Mouse (Mus musculus) CH12.LX (cell line): Measurements from ENCODE around the gene Pcsk1n. TPM values are rescaled to one million over a fixed set of nuclear protein-coding genes. Genes with fewer than 3 reads are reported as not detected.

ENCODE experiments used
- DNase-seq: peaks from one replicate; pipeline ENCODE4 v3.0.0-alpha.2; 2013; ENCODE audit errors: extremely low read depth
- H3K27ac ChIP-seq: 2 replicates; pipeline ENCODE4 v1.5.1; 2012; ENCODE audit warnings: low read depth, mild to moderate bottlenecking, control low read depth, moderate library complexity; ENCODE audit not compliant: insufficient read depth
- H3K27me3 ChIP-seq: replicated peaks from 2 replicates; pipeline ENCODE3; 2012; ENCODE audit warnings: inconsistent platforms
- H3K36me3 ChIP-seq, 2 experiments: replicated peaks in 1 of 2; 2 replicates each; pipeline versions ENCODE3 to v1.6.1; 2012; ENCODE audit warnings: inconsistent platforms in 1 of 2, low read length in 1 of 2, mild to moderate bottlenecking in 1 of 2, mixed read lengths in 1 of 2, moderate library complexity in 1 of 2; ENCODE audit not compliant: control insufficient read depth in 1 of 2, insufficient read depth in 1 of 2
- H3K4me1 ChIP-seq, 2 experiments: 2 replicates each; pipeline ENCODE4 v1.6.1; 2012; ENCODE audit warnings: inconsistent platforms in 1 of 2, moderate library complexity in 1 of 2; ENCODE audit not compliant: insufficient read depth in 2 of 2, control insufficient read depth in 1 of 2
- H3K4me2 ChIP-seq: 2 replicates; pipeline ENCODE4 v1.6.1; 2012; ENCODE audit warnings: low read depth, mild to moderate bottlenecking, control low read depth; ENCODE audit not compliant: poor library complexity, insufficient read depth, severe bottlenecking
- H3K4me3 ChIP-seq, 3 experiments: fragments of 150-350 bp in 1 of 3; sonication (generic) in 1 of 3; replicated peaks in 1 of 3; 2 replicates each; pipeline versions ENCODE3 to v1.5.1; 2011 to 2012; ENCODE audit warnings: low read depth in 2 of 3, low read length in 2 of 3, mild to moderate bottlenecking in 2 of 3, moderate library complexity in 2 of 3, control low read depth in 1 of 3, improper control_type of control experiment in 1 of 3, inconsistent platforms in 1 of 3, mixed read lengths in 1 of 3; ENCODE audit not compliant: poor library complexity in 1 of 3
- H3K79me2 ChIP-seq: replicated peaks from 2 replicates; pipeline ENCODE4 v1.6.1; 2012; ENCODE audit warnings: mild to moderate bottlenecking, moderate library complexity; ENCODE audit not compliant: control insufficient read depth, poor library complexity, insufficient read depth, severe bottlenecking; ENCODE audit errors: extremely low read depth
- H3K9ac ChIP-seq: 2 replicates; pipeline ENCODE4 v1.6.1; 2012; ENCODE audit warnings: low read depth, mild to moderate bottlenecking, control low read depth, moderate library complexity; ENCODE audit not compliant: insufficient read depth
- H3K9me3 ChIP-seq: replicated peaks from 2 replicates; pipeline ENCODE3; 2012; ENCODE audit warnings: low read length, inconsistent platforms, mixed read lengths
- CHD1 ChIP-seq: IDR thresholded peaks from 2 replicates; pipeline ENCODE4 v1.6.1; 2012; ENCODE audit warnings: low read depth, low read length, improper control_type of control experiment, inconsistent platforms
- CHD2 ChIP-seq: IDR thresholded peaks from 2 replicates; pipeline ENCODE4 v1.6.1; 2011; ENCODE audit warnings: low read length, improper control_type of control experiment
- CTCF ChIP-seq, 2 experiments: IDR thresholded peaks in 1 of 2; conservative IDR thresholded peaks in 1 of 2; 2 replicates each; pipeline ENCODE4 v1.5.1; 2011 to 2012; ENCODE audit warnings: low read depth in 2 of 2, low read length in 2 of 2, improper control_type of control experiment in 1 of 2, inconsistent platforms in 1 of 2, mild to moderate bottlenecking in 1 of 2, moderate library complexity in 1 of 2
- E2F4 ChIP-seq: IDR thresholded peaks from 2 replicates; pipeline ENCODE4 v1.6.1; 2011; ENCODE audit warnings: low read depth, low read length, improper control_type of control experiment; ENCODE audit not compliant: insufficient replicate concordance
- EP300 ChIP-seq: IDR thresholded peaks from 2 replicates; pipeline ENCODE4 v1.6.1; 2011; ENCODE audit warnings: low read length, improper control_type of control experiment
- HCFC1 ChIP-seq: IDR thresholded peaks from 2 replicates; pipeline ENCODE4 v1.6.1; 2012; ENCODE audit warnings: low read depth, mild to moderate bottlenecking, inconsistent platforms, low read length, improper control_type of control experiment
- IRF4 ChIP-seq: IDR thresholded peaks from 2 replicates; pipeline ENCODE4 v1.6.1; 2014; ENCODE audit warnings: low read depth, mild to moderate bottlenecking, inconsistent platforms, low read length, improper control_type of control experiment
- KAT2A ChIP-seq: IDR thresholded peaks from 2 replicates; pipeline ENCODE4 v1.6.1; 2012; ENCODE audit warnings: low read length, improper control_type of control experiment, inconsistent platforms; ENCODE audit not compliant: insufficient replicate concordance
- MAFK ChIP-seq: IDR thresholded peaks from 2 replicates; pipeline ENCODE4 v1.6.1; 2011; ENCODE audit warnings: low read length, improper control_type of control experiment; ENCODE audit not compliant: insufficient replicate concordance
- MAX ChIP-seq: IDR thresholded peaks from 2 replicates; pipeline ENCODE4 v1.6.1; 2011; ENCODE audit warnings: low read length, improper control_type of control experiment
- MAZ ChIP-seq: IDR thresholded peaks from 2 replicates; pipeline ENCODE4 v1.6.1; 2012; ENCODE audit warnings: low read depth, mild to moderate bottlenecking, inconsistent platforms, low read length, improper control_type of control experiment, moderate library complexity
- MEF2A ChIP-seq: IDR thresholded peaks from 2 replicates; pipeline ENCODE4 v1.6.1; 2014; ENCODE audit warnings: low read depth, mild to moderate bottlenecking, inconsistent platforms, low read length, improper control_type of control experiment, borderline replicate concordance
- MXI1 ChIP-seq: IDR thresholded peaks from 2 replicates; pipeline ENCODE4 v1.6.1; 2011; ENCODE audit warnings: mild to moderate bottlenecking, low read depth, low read length, improper control_type of control experiment
- MYC ChIP-seq: IDR thresholded peaks from 2 replicates; pipeline ENCODE4 v1.6.1; 2011; ENCODE audit warnings: low read depth, mild to moderate bottlenecking, improper control_type of control experiment, low read length
- NELFE ChIP-seq: IDR thresholded peaks from 2 replicates; pipeline ENCODE4 v1.6.1; 2011; ENCODE audit warnings: low read depth, low read length, improper control_type of control experiment
- NRF1 ChIP-seq: IDR thresholded peaks from 2 replicates; pipeline ENCODE4 v1.6.1; 2014; ENCODE audit warnings: low read depth, mild to moderate bottlenecking, inconsistent platforms, low read length, improper control_type of control experiment, moderate library complexity
- PAX5 ChIP-seq: IDR thresholded peaks from 2 replicates; pipeline ENCODE4 v1.6.1; 2012; ENCODE audit warnings: low read length, inconsistent platforms, mixed read lengths
- POLR2A ChIP-seq: IDR thresholded peaks from 2 replicates; pipeline ENCODE4 v1.6.1; 2011; ENCODE audit warnings: low read depth, mild to moderate bottlenecking, improper control_type of control experiment, low read length
- POLR2AphosphoS2 ChIP-seq: IDR thresholded peaks from 2 replicates; pipeline ENCODE4 v1.6.1; 2011; ENCODE audit warnings: low read depth, low read length, improper control_type of control experiment
- RAD21 ChIP-seq: IDR thresholded peaks from 2 replicates; pipeline ENCODE4 v1.6.1; 2011; ENCODE audit warnings: low read depth, mild to moderate bottlenecking, low read length, improper control_type of control experiment, moderate library complexity
- SIN3A ChIP-seq: IDR thresholded peaks from 2 replicates; pipeline ENCODE4 v1.6.1; 2012; ENCODE audit warnings: low read length, improper control_type of control experiment, inconsistent platforms
- SMC3 ChIP-seq: IDR thresholded peaks from 2 replicates; pipeline ENCODE4 v1.6.1; 2011; ENCODE audit warnings: low read depth, low read length, improper control_type of control experiment
- TBP ChIP-seq: conservative IDR thresholded peaks from 2 replicates; pipeline ENCODE4 v1.6.1; 2011; ENCODE audit warnings: low read depth, low read length, improper control_type of control experiment
- TCF12 ChIP-seq: IDR thresholded peaks from 2 replicates; pipeline ENCODE4 v1.6.1; 2014; ENCODE audit warnings: low read depth, mild to moderate bottlenecking, inconsistent platforms, low read length, improper control_type of control experiment
- UBTF ChIP-seq: IDR thresholded peaks from 2 replicates; pipeline ENCODE4 v1.6.1; 2012; ENCODE audit warnings: low read depth, mild to moderate bottlenecking, inconsistent platforms, low read length, improper control_type of control experiment, moderate library complexity
- USF2 ChIP-seq: conservative IDR thresholded peaks from 2 replicates; pipeline ENCODE4 v1.6.1; 2011; ENCODE audit warnings: low read depth, low read length, improper control_type of control experiment
- ZC3H11A ChIP-seq: IDR thresholded peaks from 2 replicates; pipeline ENCODE4 v1.6.1; 2012; ENCODE audit warnings: low read depth, mild to moderate bottlenecking, inconsistent platforms, low read length, improper control_type of control experiment
- ZKSCAN1 ChIP-seq: IDR thresholded peaks from 2 replicates; pipeline ENCODE4 v1.6.1; 2012; ENCODE audit warnings: low read depth, inconsistent platforms, low read length, improper control_type of control experiment, borderline replicate concordance
- ZNF384 ChIP-seq: IDR thresholded peaks from 2 replicates; pipeline ENCODE4 v1.6.1; 2012; ENCODE audit warnings: low read depth, low read length, improper control_type of control experiment, inconsistent platforms
- dilution Hi-C: fragments of 300-500 bp; cut with MboI; formaldehyde crosslinking; loops from 2 replicates; pipeline ENCODE4 v1.14.3; 2020; ENCODE audit warnings: low sequenced_read_pairs; ENCODE audit not compliant: extremely low pct_unique_long_range_greater_than_20kb, extremely low pct_ligation_motif_present
- in situ Hi-C: fragments of 300-500 bp; cut with MboI; formaldehyde crosslinking; loops from 3 replicates; pipeline ENCODE4 v1.14.3; 2019; ENCODE audit warnings: low sequenced_read_pairs, low pct_ligation_motif_present, low pct_unique_long_range_greater_than_20kb, mixed read lengths
- polyA plus RNA-seq: library from polyadenylated mRNA; unstranded; fragments of >175 nt; gene quantifications from 2 replicates; pipeline ENCODE4 v1.2.1, GENCODE M21; 2012; ENCODE audit warnings: low read depth; ENCODE audit not compliant: insufficient read length
- total RNA-seq, 2 experiments: library from RNA; depleted of rRNA; stranded (reverse); fragments of 300-350 nt in 1 of 2; fragments of >200 nt in 1 of 2; gene quantifications; 2 replicates each; pipeline ENCODE4 v1.2.3; 2012 to 2014

Gene Pcsk1n
- total and polyA plus RNA-seq, 3 experiments: not detected

DNA sequence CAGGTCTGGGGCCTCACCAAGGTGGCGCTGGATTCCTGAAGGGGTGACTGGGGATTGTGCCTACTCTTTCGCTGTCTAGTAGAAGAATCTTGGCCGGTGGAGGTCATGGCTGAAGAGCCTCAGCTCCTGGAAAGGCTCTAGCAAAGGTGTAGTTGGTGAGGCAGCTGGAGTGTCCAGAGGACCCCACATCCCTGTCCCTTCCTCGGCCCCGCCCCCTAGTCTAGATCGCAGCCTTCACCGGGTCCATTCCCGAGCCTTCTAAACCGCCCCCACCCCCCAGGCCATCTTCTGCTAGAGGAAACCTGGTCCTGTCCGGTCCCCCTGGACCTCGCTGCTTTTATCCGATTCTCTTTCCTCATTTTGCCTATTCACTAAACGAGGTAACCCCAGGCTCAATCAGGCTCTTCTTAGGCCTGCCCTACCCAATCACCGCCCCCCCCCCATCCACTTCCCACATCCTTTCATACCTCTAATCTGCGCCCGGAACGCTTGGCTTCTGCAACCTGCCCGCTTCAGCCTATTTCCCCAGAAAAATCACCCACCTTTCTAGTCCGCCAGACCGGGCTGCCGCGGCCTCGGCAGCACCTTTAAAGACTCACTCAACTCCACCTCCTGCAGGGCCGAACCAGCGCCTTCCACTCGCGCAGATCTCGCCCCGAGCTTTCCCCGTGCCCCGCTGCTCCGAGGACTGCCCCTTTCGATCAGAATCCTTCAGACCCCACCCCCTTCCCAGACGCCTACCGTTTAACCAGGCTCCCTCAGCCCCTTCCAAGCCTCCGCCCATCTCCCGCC is 27.7 kb downstream of the Pcsk1n start, which contains the start of gene Hdac6:
Gene Hdac6 (minus strand): TSS at position 782 of the 792 bp plus-strand sequence.
- no peak for DNase-seq
- Histone ChIP-seq H3K36me3 (peaks cover 4 to 15% of the 10 kb centered on the region in 2 experiments), H3K9me3 (no peaks in the 10 kb centered on the region), H3K27ac (no peak within 1 kb of the TSS), H3K4me3 (peak within 1 kb of the TSS; percentile 52 to 64 (median 58)), H3K4me1 (peaks cover 0 to 4% of the 10 kb centered on the region in 2 experiments; a peak in 1 of 4 replicates), H3K4me2 (peak within 1 kb of the TSS; percentile 75), H3K27me3 (no peaks in the 10 kb centered on the region), H3K79me2 (no peaks in the 10 kb centered on the region), H3K9ac (peak within 1 kb of the TSS; percentile 79)
- dilution Hi-C loops: no loop called here
- TF ChIP-seq EP300: no peak
- no peak for TF ChIP-seq MAFK
- TF ChIP-seq CHD2: no peak
- no peak for TF ChIP-seq MAZ
- 0 out of 2 replicates have a peak, but pooled peaks have one; percentile 30 for TF ChIP-seq NELFE
- TF ChIP-seq PAX5: no peak
- 0 out of 2 replicates have a peak, but pooled peaks have one; percentile 23 for TF ChIP-seq TCF12
- no peak for TF ChIP-seq RAD21
- no peak for TF ChIP-seq TBP
- TF ChIP-seq SIN3A: no peak
- no peak for TF ChIP-seq HCFC1
- TF ChIP-seq POLR2A: peak; percentile 70
- no peak for TF ChIP-seq KAT2A
- no peak for TF ChIP-seq E2F4
- in situ Hi-C loops: no loop called here

DNA sequence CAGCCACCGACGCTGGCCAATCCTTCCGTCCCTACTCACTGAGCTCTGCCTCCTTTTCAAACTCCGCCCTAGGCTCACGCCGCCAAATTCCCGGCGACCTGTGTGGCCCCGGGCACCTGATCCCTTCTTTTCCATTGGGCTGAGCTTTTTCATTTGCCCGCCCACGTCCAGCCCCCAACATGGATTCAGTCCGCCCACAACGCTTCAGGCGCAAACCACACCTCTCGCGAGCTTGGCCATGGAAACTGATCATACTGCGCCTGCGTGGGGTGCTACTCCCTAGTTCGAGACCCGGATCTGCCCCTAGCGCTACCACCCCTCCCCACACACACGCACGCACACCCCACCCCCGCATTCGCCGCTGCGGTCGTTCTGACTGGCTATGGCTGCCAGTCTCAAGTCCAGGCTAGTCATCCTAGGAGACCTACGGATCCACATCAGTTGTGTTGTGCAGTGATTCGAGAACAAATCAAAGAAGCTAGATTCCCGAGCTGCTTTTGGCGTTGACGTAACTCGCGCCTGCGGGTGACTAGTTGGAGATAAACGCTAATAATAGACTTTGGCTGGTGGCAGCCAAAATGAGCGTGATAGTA is 28.4 kb downstream of the Pcsk1n start:
- in situ Hi-C loops (no loop called here), dilution Hi-C loops (no loop called here)
- H3K36me3 ChIP-seq: peaks cover 4 to 15% of the 10 kb centered on the region in 2 experiments
- H3K4me1 ChIP-seq: peaks cover 0 to 4% of the 10 kb centered on the region in 2 experiments; a peak in 1 of 4 replicates
- no peak overlapping the region for H3K27ac ChIP-seq
- no peaks in the 10 kb centered on the region for H3K79me2 ChIP-seq
- peak overlapping the region; percentile 52 to 58 (median 58) for H3K4me3 ChIP-seq
- peak; percentile 94 for DNase-seq
- H3K4me2 ChIP-seq: 0 out of 2 replicates have a peak overlapping the region, but pooled peaks have one; percentile 75
- no peaks in the 10 kb centered on the region for H3K9me3 ChIP-seq
- H3K9ac ChIP-seq: peak overlapping the region; percentile 79
- no peaks in the 10 kb centered on the region for H3K27me3 ChIP-seq
- TF ChIP-seq IRF4 (no peak), MEF2A (peak; percentile 21; the same call in 1 of the 2 replicates), TCF12 (0 out of 2 replicates have a peak, but pooled peaks have one; percentile 24), CHD1 (no peak), MYC (no peak), POLR2AphosphoS2 (no peak), EP300 (no peak), MAX (no peak), POLR2A (peak; percentile 54; the same call in 1 of the 2 replicates), ZC3H11A (no peak), ZNF384 (no peak), CTCF (conservative IDR thresholded peaks at IDR 0.05 in 1 of 2, IDR thresholded peaks at IDR 0.05 in 1 of 2; ENCODE audit: low read depth in 2 of 2, low read length in 2 of 2) (no peak), MXI1 (no peak), NELFE (no peak), USF2 (no peak), ZKSCAN1 (no peak), SMC3 (no peak), PAX5 (no peak), SIN3A (no peak), CHD2 (peak; percentile 97), NRF1 (peak; percentile 86), MAFK (no peak), UBTF (no peak), E2F4 (no peak)
